Mouse (Mus musculus) ES-E14 (cell line): ENCODE results near the gene Dennd4a. TPM values are rescaled to one million over a fixed set of nuclear protein-coding genes. Genes with fewer than 3 reads are reported as not detected.
A peak's percentile ranks its signal among the peaks of the same experiment; 100 is the strongest.

Experiments used
- DNase-seq: peaks from one replicate; pipeline ENCODE4 v3.0.0-alpha.2; 2013; ENCODE audit warnings: low read depth, low spot score
- H3K27ac ChIP-seq: 2 replicates; pipeline ENCODE4 v1.5.1; 2012; ENCODE audit warnings: low read depth, mild to moderate bottlenecking, low read length, moderate library complexity, mixed read lengths; ENCODE audit not compliant: poor library complexity, insufficient read depth, severe bottlenecking
- H3K36me3 ChIP-seq: 2 replicates; pipeline ENCODE4 v1.6.1; 2012; ENCODE audit warnings: mild to moderate bottlenecking, low read length, moderate library complexity, mixed read lengths; ENCODE audit not compliant: control insufficient read depth, poor library complexity, insufficient read depth, severe bottlenecking
- H3K4me1 ChIP-seq, 2 experiments: fragments of 150-350 bp in 1 of 2; sonication (generic) in 1 of 2; 2 replicates each; pipeline ENCODE4 v1.6.1; 2012; ENCODE audit warnings: low read length in 2 of 2, mild to moderate bottlenecking in 1 of 2, mixed read lengths in 1 of 2; ENCODE audit not compliant: control insufficient read depth in 2 of 2, insufficient read depth in 2 of 2, poor library complexity in 1 of 2
- H3K4me3 ChIP-seq, 2 experiments: fragments of 150-350 bp in 1 of 2; sonication (generic) in 1 of 2; 2 replicates each; pipeline ENCODE4 v1.5.1; 2012; ENCODE audit warnings: low read length in 2 of 2, low read depth in 1 of 2, mild to moderate bottlenecking in 1 of 2, mixed read lengths in 1 of 2; ENCODE audit not compliant: insufficient read depth in 1 of 2, poor library complexity in 1 of 2, severe bottlenecking in 1 of 2
- H3K9ac ChIP-seq: 2 replicates; pipeline ENCODE4 v1.6.1; 2012; ENCODE audit warnings: low read depth, mild to moderate bottlenecking, low read length, mixed read lengths; ENCODE audit not compliant: poor library complexity, insufficient read depth, severe bottlenecking
- H3K9me3 ChIP-seq: fragments of 150-350 bp; sonication (generic); 2 replicates; pipeline ENCODE4 v1.6.1; 2012; ENCODE audit warnings: low read depth, mild to moderate bottlenecking, low read length; ENCODE audit not compliant: control insufficient read depth, insufficient read depth
- CHD2 ChIP-seq: IDR thresholded peaks from 2 replicates; pipeline ENCODE4 v1.6.1; 2014; ENCODE audit warnings: mild to moderate bottlenecking, low read depth, low read length, inconsistent platforms
- HCFC1 ChIP-seq: IDR thresholded peaks from 2 replicates; pipeline ENCODE4 v1.6.1; 2012; ENCODE audit warnings: low read length, inconsistent platforms, borderline replicate concordance; ENCODE audit not compliant: insufficient read depth
- MAFK ChIP-seq: IDR thresholded peaks from 2 replicates; pipeline ENCODE4 v1.6.1; 2014; ENCODE audit warnings: mild to moderate bottlenecking, low read depth, low read length, inconsistent platforms; ENCODE audit not compliant: insufficient read depth
- ZC3H11A ChIP-seq: IDR thresholded peaks from 2 replicates; pipeline ENCODE4 v1.6.1; 2012; ENCODE audit warnings: low read depth, mild to moderate bottlenecking, inconsistent platforms, low read length, borderline replicate concordance
- ZNF384 ChIP-seq: IDR thresholded peaks from 2 replicates; pipeline ENCODE4 v1.6.1; 2012; ENCODE audit warnings: low read depth, low read length, inconsistent platforms
- in situ Hi-C, 2 experiments: fragments of 600-800 bp; cut with MboI; formaldehyde crosslinking; loops; one replicate each; pipeline ENCODE4 v1.15.1; 2025; ENCODE audit warnings: low sequenced_read_pairs in 2 of 2, inconsistent platforms in 1 of 2; ENCODE audit not compliant: unreplicated experiment in 2 of 2
- total RNA-seq: library from RNA; depleted of rRNA; stranded (reverse); fragments of 300-350 nt; gene quantifications from 2 replicates; pipeline ENCODE4 v1.2.3, GENCODE M21; 2012

Gene Dennd4a
- total RNA-seq, 1 experiment, result 3.7 TPM

- TF ChIP-seq CHD2 (0 out of 2 replicates have a peak, but pooled peaks have one; percentile 45), ZC3H11A (no peak)
- peak overlapping the region; percentile 33 to 47; a peak in 3 of 4 replicates for H3K4me3 ChIP-seq
- peaks cover 0 to 11% of the 10 kb centered on the region in 2 experiments; a peak in 1 of 4 replicates for H3K4me1 ChIP-seq
- no peaks in the 10 kb centered on the region for H3K36me3 ChIP-seq
- in situ Hi-C loops, result no loop called here
- no peak overlapping the region for H3K9ac ChIP-seq
- DNase-seq, result peak; percentile 80
- no peak overlapping the region for H3K27ac ChIP-seq
- H3K9me3 ChIP-seq, result no peaks in the 10 kb centered on the region
These were observed 125.4 kb downstream of the Dennd4a start for GRCm38 (mm10) chr9:64936508-64936907.

GRCm38 (mm10) chr9:64937491-64937890 lies 126.4 kb downstream of the Dennd4a start:
- Histone ChIP-seq H3K9ac (no peak overlapping the region), H3K27ac (no peak overlapping the region), H3K9me3 (no peaks in the 10 kb centered on the region), H3K4me1 (peaks cover 0 to 11% of the 10 kb centered on the region in 2 experiments; a peak in 1 of 4 replicates), H3K36me3 (no peaks in the 10 kb centered on the region), H3K4me3 (no peak overlapping the region)
- DNase-seq, result no peak
- in situ Hi-C loops, result no loop called here
- TF ChIP-seq MAFK, result no peak
- TF ChIP-seq ZNF384, result no peak
- no peak for TF ChIP-seq HCFC1
- TF ChIP-seq CHD2, result no peak
- no peak for TF ChIP-seq ZC3H11A

DNA sequence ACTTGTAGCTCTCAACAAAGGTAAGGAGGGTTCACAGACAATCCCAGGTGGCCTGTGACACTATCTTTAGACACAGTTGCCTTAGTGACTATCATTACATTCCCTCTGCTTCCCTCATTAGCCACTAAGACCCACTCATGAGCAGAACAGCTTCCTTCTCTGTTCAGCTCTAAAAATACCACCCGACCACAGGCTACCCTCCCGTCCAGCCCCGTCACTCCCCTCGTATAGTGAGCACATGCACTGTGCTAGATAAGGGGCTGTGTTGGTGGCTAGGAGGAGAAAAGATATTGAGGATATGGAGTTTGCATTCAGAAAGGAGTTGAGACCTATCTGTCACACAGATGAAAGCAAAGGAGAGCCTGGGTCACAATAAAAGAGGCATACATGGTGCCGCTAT lies 127.4 kb downstream of the Dennd4a start:
- H3K9me3 ChIP-seq, result no peaks in the 10 kb centered on the region
- H3K4me1 ChIP-seq, result peaks cover 0 to 11% of the 10 kb centered on the region in 2 experiments; a peak in 1 of 4 replicates
- H3K9ac ChIP-seq, result no peak overlapping the region
- H3K36me3 ChIP-seq, result no peaks in the 10 kb centered on the region
- no peak overlapping the region for H3K27ac ChIP-seq
- H3K4me3 ChIP-seq, result no peak overlapping the region
- TF ChIP-seq ZC3H11A (no peak), CHD2 (no peak), MAFK (no peak), HCFC1 (no peak), ZNF384 (no peak)
- no peak for DNase-seq
- in situ Hi-C loops, result no loop called here

GRCm38 (mm10) chr9:64939281-64939680 lies 128.1 kb downstream of the Dennd4a start:
- DNase-seq, result no peak
- H3K27ac ChIP-seq, result no peak overlapping the region
- no peak for TF ChIP-seq ZNF384
- no peak for TF ChIP-seq ZC3H11A
- TF ChIP-seq CHD2, result no peak
- no peak for TF ChIP-seq HCFC1
- no peak for TF ChIP-seq MAFK
- H3K4me3 ChIP-seq, result no peak overlapping the region
- H3K9ac ChIP-seq, result no peak overlapping the region
- in situ Hi-C loops, result no loop called here
- no peaks in the 10 kb centered on the region for H3K36me3 ChIP-seq
- no peaks in the 10 kb centered on the region for H3K9me3 ChIP-seq
- H3K4me1 ChIP-seq, result peaks cover 0 to 6% of the 10 kb centered on the region in 2 experiments; a peak in 1 of 4 replicates

GRCm38 (mm10) chr9:64939790-64940189 lies 128.7 kb downstream of the Dennd4a start:
- Histone ChIP-seq H3K36me3 (no peaks in the 10 kb centered on the region), H3K9ac (no peak overlapping the region), H3K4me1 (peaks cover 0 to 3% of the 10 kb centered on the region in 2 experiments; a peak in 1 of 4 replicates), H3K9me3 (no peaks in the 10 kb centered on the region), H3K4me3 (no peak overlapping the region), H3K27ac (no peak overlapping the region)
- in situ Hi-C loops, result no loop called here
- TF ChIP-seq CHD2 (no peak), ZC3H11A (no peak), MAFK (no peak), ZNF384 (no peak), HCFC1 (no peak)
- DNase-seq, result no peak
